Mouse (Mus musculus) cerebellum, adult 2 months (tissue): ENCODE measurements around the gene Nosip.

Experiments used
- CTCF ChIP-seq: fragments of 200-500 bp; IDR thresholded peaks from 2 replicates; pipeline ENCODE4 v1.5.1; 2011; ENCODE audit warnings: low read depth, mild to moderate bottlenecking, control low read depth, low read length, moderate library complexity, borderline replicate concordance; ENCODE audit not compliant: insufficient read depth
- POLR2A ChIP-seq: fragments of 200-500 bp; IDR thresholded peaks from 2 replicates; pipeline ENCODE4 v1.6.1; 2011; ENCODE audit warnings: low read length, control low read depth, borderline replicate concordance; ENCODE audit not compliant: insufficient read depth

- TF ChIP-seq CTCF, result no peak
- no peak for TF ChIP-seq POLR2A
These were observed 625 bp upstream of the Nosip start for GRCm38 (mm10) chr7:45061532-45062075.
